Mouse (Mus musculus): Measurements from ENCODE around the gene Mettl27. TPM values are rescaled to one million over a fixed set of nuclear protein-coding genes. Genes with fewer than 3 reads are reported as not detected.

The Mettl27 gene
- polyA plus RNA-seq, 1 experiment from 2014 or later = 14.8 TPM

DNA sequence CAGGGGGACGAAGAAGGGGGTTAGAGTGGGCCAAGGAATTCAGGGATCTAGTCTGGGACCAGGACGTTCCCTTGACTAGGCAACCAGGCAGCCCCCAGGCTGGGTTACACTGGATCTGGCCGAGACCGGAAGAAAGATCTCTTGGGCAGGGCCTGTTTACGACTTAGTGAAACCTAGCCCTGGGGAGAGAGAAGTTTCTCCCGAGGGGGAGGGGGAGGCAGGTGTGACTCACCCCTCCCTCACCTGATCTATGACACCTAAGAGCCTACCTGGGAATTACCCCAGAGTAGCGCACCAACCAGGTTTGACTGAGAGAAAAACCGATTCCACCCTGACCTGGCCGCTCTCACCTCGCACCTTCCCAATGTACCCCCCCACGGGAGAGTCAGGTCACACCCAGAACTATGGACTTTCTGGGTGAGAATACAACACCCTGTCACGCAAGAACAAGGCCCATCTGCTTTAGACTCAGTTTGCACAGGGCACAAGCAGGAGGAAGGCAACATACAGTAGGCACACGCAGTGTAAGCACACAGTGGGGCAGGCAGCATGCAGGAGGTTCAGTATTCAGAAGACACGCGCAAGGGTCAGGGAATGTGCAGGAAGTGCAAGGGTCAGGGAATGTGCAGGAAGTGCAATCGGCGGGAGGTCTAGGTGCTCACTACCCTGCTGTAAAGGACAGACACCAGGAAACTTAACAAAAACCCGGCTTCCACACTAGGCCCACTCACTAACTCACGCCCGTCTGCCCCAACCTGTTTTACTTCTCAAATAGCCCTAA is 35.2 kb downstream of the Mettl27 start:
- no peaks in the 10 kb centered on the region for H3K36me3 ChIP-seq (ENCODE audit: control insufficient read depth, insufficient read depth, low read length)
- 59% methylated on average over 20 of the region's 20 CpGs for WGBS
- H3K27me3 ChIP-seq (ENCODE audit: control insufficient read depth, insufficient read depth, low read length) = no peaks in the 10 kb centered on the region
- 0 out of 2 replicates have a peak overlapping the region, but pooled peaks have one; percentile 12 for H3K9ac ChIP-seq (ENCODE audit: low read length)
- H3K4me2 ChIP-seq (ENCODE audit: low read depth, low read length) = no peak overlapping the region
- peak overlapping the region; percentile 75 for H3K27ac ChIP-seq (ENCODE audit: low read length)
- no peaks in the 10 kb centered on the region for H3K9me3 ChIP-seq (replicated peaks; ENCODE audit: control insufficient read depth, low read length)
- no peak overlapping the region for H3K4me3 ChIP-seq (replicated peaks; ENCODE audit: low read length)
- ATAC-seq (ENCODE audit: insufficient read depth, low FRiP score) = no peak
- H3K4me1 ChIP-seq (ENCODE audit: control insufficient read depth, insufficient read depth, low read length) = 0 out of 2 replicates have a peak, but pooled peaks cover 12% of the 10 kb centered on the region

DNA sequence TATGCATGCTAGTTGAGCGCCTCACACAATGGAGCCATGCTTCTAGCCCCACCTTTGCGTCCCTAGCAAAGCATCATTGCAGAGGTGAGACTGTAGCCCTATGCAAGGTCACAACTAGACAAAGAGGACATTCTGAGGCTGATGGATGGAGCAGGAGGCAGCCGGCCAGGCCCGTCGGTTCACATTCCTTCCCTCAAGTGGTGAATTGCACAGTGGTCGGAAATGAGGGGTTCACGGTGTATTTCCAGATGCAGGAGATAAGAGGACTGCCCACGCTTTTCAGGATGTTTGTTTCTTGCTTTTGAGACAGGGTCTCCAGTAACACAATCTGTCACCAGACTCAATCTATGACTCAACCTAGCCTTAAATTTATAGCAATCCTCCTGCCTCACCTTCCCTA is 38.5 kb downstream of the Mettl27 start:
- Histone ChIP-seq H3K4me3 (replicated peaks; ENCODE audit: low read length) (no peak overlapping the region), H3K9me3 (replicated peaks; ENCODE audit: control insufficient read depth, low read length) (no peaks in the 10 kb centered on the region), H3K9ac (ENCODE audit: low read length) (no peak overlapping the region), H3K36me3 (ENCODE audit: control insufficient read depth, insufficient read depth, low read length) (no peaks in the 10 kb centered on the region), H3K4me2 (ENCODE audit: low read depth, low read length) (no peak overlapping the region), H3K27me3 (ENCODE audit: control insufficient read depth, insufficient read depth, low read length) (no peaks in the 10 kb centered on the region; the same call in 1 of the 2 replicates), H3K27ac (ENCODE audit: low read length) (no peak overlapping the region), H3K4me1 (ENCODE audit: control insufficient read depth, insufficient read depth, low read length) (peaks cover 8% of the 10 kb centered on the region; the same call in 1 of the 2 replicates)
- no peak for ATAC-seq (ENCODE audit: insufficient read depth, low FRiP score)
- WGBS = 51% methylated on average over 8 of the region's 8 CpGs

DNA sequence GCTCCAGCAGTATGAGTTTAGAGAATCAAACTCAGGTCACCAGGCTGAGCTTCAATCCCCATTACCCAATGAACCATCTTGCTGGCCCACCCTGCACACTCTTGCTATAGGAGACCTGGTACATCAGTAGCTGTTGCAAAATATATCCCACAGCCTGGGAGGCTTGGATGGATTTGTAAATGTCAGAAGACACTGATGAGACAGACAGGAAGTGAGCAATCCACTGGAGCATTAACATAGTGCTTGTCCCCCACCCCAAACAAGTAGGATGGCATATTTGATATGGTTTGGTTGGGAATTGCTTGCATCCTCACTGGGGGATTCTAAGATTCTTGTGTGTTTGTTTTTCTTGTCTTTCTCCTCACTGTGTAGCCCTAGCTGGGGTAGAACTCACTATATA is 40.9 kb downstream of the Mettl27 start:
- Histone ChIP-seq H3K4me1 (ENCODE audit: control insufficient read depth, insufficient read depth, low read length) (no peaks in the 10 kb centered on the region; the same call in 1 of the 2 replicates), H3K4me2 (ENCODE audit: low read depth, low read length) (no peak overlapping the region), H3K9ac (ENCODE audit: low read length) (no peak overlapping the region), H3K36me3 (ENCODE audit: control insufficient read depth, insufficient read depth, low read length) (no peaks in the 10 kb centered on the region), H3K9me3 (replicated peaks; ENCODE audit: control insufficient read depth, low read length) (no peaks in the 10 kb centered on the region), H3K27ac (ENCODE audit: low read length) (no peak overlapping the region), H3K4me3 (replicated peaks; ENCODE audit: low read length) (no peak overlapping the region), H3K27me3 (ENCODE audit: control insufficient read depth, insufficient read depth, low read length) (no peaks in the 10 kb centered on the region; the same call in 1 of the 2 replicates)
- no peak for ATAC-seq (ENCODE audit: insufficient read depth, low FRiP score)

DNA sequence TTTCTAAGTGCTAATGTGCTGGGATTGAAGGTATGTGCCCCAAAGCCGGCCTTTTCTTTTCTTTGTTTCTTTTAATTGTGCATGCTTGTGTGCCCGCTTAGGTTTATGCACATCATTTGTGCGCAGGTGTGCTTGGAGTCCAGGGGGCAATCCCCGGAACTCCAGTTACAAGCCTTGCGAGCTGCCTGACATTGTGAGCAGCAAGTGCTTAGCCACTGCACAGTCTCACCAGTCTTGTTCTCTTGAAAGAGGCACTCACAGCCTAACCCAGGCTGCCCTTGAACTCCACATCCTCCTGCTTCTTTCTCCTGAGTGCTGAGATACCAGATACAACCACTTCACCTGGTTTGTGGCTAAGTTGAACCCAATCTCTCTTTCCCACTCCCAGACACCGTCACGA is 41.4 kb downstream of the Mettl27 start:
- Histone ChIP-seq H3K27ac (ENCODE audit: low read length) (no peak overlapping the region), H3K36me3 (ENCODE audit: control insufficient read depth, insufficient read depth, low read length) (no peaks in the 10 kb centered on the region), H3K4me2 (ENCODE audit: low read depth, low read length) (no peak overlapping the region), H3K27me3 (ENCODE audit: control insufficient read depth, insufficient read depth, low read length) (no peaks in the 10 kb centered on the region; the same call in 1 of the 2 replicates), H3K9me3 (replicated peaks; ENCODE audit: control insufficient read depth, low read length) (no peaks in the 10 kb centered on the region), H3K4me1 (ENCODE audit: control insufficient read depth, insufficient read depth, low read length) (no peaks in the 10 kb centered on the region; the same call in 1 of the 2 replicates), H3K9ac (ENCODE audit: low read length) (no peak overlapping the region), H3K4me3 (replicated peaks; ENCODE audit: low read length) (no peak overlapping the region)
- ATAC-seq (ENCODE audit: insufficient read depth, low FRiP score) = no peak
- 83% methylated on average over 7 of the region's 7 CpGs for WGBS

DNA sequence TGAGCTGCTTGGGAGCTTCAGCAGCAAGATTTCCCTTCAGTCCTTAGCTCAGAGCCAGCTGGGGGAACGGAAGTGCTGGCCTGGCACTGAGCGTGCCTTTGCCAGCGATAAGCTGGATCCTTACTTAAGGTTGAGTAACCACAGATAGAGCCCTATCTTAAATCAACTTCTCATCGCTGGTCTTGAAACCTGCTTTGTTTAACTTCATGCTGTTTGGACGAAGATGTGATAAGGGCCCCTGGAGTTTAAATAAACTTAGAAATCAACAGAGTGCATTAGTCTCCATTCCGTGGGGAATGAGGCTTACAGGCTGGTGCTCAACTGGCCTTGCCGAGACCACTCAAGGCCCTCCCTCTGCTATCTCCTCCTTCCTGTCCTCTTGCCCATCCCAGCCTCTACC is 42.1 kb downstream of the Mettl27 start:
- no peak overlapping the region for H3K4me3 ChIP-seq (replicated peaks; ENCODE audit: low read length)
- 15% methylated on average over 7 of the region's 7 CpGs for WGBS
- peak; percentile 63 for ATAC-seq (ENCODE audit: insufficient read depth, low FRiP score)
- H3K4me1 ChIP-seq (ENCODE audit: control insufficient read depth, insufficient read depth, low read length) = no peaks in the 10 kb centered on the region; the same call in 1 of the 2 replicates
- H3K9me3 ChIP-seq (replicated peaks; ENCODE audit: control insufficient read depth, low read length) = no peaks in the 10 kb centered on the region
- no peak overlapping the region for H3K27ac ChIP-seq (ENCODE audit: low read length)
- H3K27me3 ChIP-seq (ENCODE audit: control insufficient read depth, insufficient read depth, low read length) = no peaks in the 10 kb centered on the region; the same call in 1 of the 2 replicates
- H3K4me2 ChIP-seq (ENCODE audit: low read depth, low read length) = no peak overlapping the region
- H3K9ac ChIP-seq (ENCODE audit: low read length) = no peak overlapping the region
- H3K36me3 ChIP-seq (ENCODE audit: control insufficient read depth, insufficient read depth, low read length) = no peaks in the 10 kb centered on the region

DNA sequence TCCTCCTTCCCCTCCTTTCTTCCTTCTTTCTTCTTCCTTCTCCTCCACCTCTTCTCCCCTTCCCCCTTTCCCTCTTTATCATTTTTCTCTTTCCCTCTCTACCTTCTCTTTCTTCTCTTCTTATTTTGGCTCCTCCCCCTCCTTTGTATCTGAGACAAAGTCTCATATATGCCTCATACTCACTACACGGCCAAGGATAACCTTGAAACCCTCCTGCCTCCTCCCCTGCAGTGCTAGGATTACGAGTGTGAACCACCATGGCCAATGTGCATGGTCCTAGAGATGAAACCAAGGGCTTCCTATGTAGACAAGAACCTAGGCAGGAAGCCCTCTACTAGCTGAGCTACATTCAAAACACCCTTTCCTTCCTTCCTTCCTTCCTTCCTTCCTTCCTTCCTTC is 42.8 kb downstream of the Mettl27 start:
- WGBS = 51% methylated on average over 2 of the region's 2 CpGs
- no peak overlapping the region for H3K4me3 ChIP-seq (replicated peaks; ENCODE audit: low read length)
- H3K4me1 ChIP-seq (ENCODE audit: control insufficient read depth, insufficient read depth, low read length) = no peaks in the 10 kb centered on the region; the same call in 1 of the 2 replicates
- no peaks in the 10 kb centered on the region; the same call in 1 of the 2 replicates for H3K27me3 ChIP-seq (ENCODE audit: control insufficient read depth, insufficient read depth, low read length)
- no peak for ATAC-seq (ENCODE audit: insufficient read depth, low FRiP score)
- no peak overlapping the region for H3K9ac ChIP-seq (ENCODE audit: low read length)
- no peak overlapping the region for H3K4me2 ChIP-seq (ENCODE audit: low read depth, low read length)
- H3K36me3 ChIP-seq (ENCODE audit: control insufficient read depth, insufficient read depth, low read length) = no peaks in the 10 kb centered on the region
- H3K9me3 ChIP-seq (replicated peaks; ENCODE audit: control insufficient read depth, low read length) = no peaks in the 10 kb centered on the region
- no peak overlapping the region for H3K27ac ChIP-seq (ENCODE audit: low read length)

DNA sequence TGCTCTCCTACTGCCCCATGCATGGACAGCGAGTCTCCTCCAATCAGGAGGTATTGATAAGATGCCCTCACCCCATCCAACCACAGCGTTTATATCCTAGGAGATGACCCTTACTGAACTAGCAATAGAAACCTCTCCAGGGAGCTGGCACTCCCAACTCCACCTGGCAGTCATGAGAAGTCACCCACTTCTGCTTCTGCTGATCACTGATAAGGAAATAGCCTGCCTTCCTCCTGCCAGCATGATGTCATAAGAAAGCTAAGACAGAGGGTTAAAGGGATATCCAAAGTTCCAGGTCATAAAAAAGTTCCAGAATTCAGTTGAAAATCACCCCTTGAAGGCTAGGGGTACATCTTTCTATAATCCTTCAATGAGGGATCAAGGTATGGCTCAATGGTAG is 44.0 kb downstream of the Mettl27 start:
- ATAC-seq (ENCODE audit: insufficient read depth, low FRiP score) = no peak
- 88% methylated on average over 2 of the region's 2 CpGs for WGBS

DNA sequence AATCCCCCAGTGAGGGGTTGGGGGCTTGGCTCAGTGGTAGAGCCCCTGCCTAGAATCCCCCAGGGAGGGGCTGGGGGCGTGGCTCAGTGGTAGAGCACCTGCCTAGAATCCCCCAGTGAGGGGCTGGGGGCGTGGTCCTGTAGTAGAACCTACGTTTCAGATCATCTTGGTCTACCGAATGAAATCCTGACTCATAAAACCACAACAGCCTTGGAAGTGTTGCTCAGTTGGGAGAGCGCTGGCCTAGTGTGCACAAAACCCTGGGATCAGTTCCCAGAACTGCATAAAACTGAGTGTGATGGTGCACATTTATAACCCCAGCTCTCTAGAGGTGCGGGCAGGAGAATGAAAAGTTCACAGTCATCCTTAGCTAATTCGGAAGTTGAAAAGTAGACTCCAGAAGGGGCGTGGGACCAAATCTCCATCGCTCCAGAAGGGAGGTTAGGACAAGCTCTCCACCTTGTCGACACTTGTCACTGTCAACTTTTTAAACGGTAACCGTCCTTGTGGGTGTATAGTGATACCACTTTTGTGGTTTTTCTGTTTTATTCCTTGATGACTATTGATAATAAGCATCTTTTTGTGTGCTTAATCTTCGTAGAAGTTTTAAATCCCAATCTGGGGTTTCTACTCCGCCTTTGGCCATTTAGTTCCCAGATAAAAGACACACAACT is 44.5 kb downstream of the Mettl27 start:
- Histone ChIP-seq H3K27ac (ENCODE audit: low read length) (no peak overlapping the region), H3K4me3 (replicated peaks; ENCODE audit: low read length) (no peak overlapping the region), H3K9me3 (replicated peaks; ENCODE audit: control insufficient read depth, low read length) (no peaks in the 10 kb centered on the region), H3K4me1 (ENCODE audit: control insufficient read depth, insufficient read depth, low read length) (no peaks in the 10 kb centered on the region; the same call in 1 of the 2 replicates), H3K9ac (ENCODE audit: low read length) (no peak overlapping the region), H3K36me3 (ENCODE audit: control insufficient read depth, insufficient read depth, low read length) (no peaks in the 10 kb centered on the region), H3K4me2 (ENCODE audit: low read depth, low read length) (no peak overlapping the region), H3K27me3 (ENCODE audit: control insufficient read depth, insufficient read depth, low read length) (no peaks in the 10 kb centered on the region; the same call in 1 of the 2 replicates)
- WGBS = 79% methylated on average over 14 of the region's 14 CpGs
- ATAC-seq (ENCODE audit: insufficient read depth, low FRiP score) = no peak

More for the DNA sequence above, 44.0 kb downstream of the Mettl27 start:
- Histone ChIP-seq H3K36me3 (ENCODE audit: control insufficient read depth, insufficient read depth, low read length) (no peaks in the 10 kb centered on the region), H3K27ac (ENCODE audit: low read length) (no peak overlapping the region), H3K4me2 (ENCODE audit: low read depth, low read length) (no peak overlapping the region), H3K27me3 (ENCODE audit: control insufficient read depth, insufficient read depth, low read length) (no peaks in the 10 kb centered on the region; the same call in 1 of the 2 replicates), H3K9ac (ENCODE audit: low read length) (no peak overlapping the region), H3K9me3 (replicated peaks; ENCODE audit: control insufficient read depth, low read length) (no peaks in the 10 kb centered on the region), H3K4me1 (ENCODE audit: control insufficient read depth, insufficient read depth, low read length) (no peaks in the 10 kb centered on the region; the same call in 1 of the 2 replicates), H3K4me3 (replicated peaks; ENCODE audit: low read length) (no peak overlapping the region)

DNA sequence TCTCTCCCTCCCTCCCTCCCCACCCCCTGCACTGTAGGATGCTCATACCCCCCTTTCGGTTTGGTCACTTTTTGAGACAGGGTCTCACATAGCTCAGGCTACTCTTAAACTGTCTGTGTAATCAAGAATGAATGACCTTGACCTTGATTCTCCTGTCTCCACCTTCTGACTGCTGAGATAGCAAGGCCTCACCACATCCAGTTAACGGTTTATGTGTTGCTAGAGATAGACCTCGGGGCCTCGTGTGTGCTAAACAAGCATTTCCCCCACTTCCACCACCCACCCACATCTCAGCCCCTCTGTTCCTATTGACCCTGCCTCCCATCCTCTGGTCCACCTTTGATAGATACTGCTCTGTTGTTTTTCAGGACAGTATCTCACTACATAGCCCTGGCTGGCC is 45.7 kb downstream of the Mettl27 start:
- Histone ChIP-seq H3K27ac (ENCODE audit: low read length) (no peak overlapping the region), H3K9ac (ENCODE audit: low read length) (no peak overlapping the region), H3K36me3 (ENCODE audit: control insufficient read depth, insufficient read depth, low read length) (no peaks in the 10 kb centered on the region), H3K4me1 (ENCODE audit: control insufficient read depth, insufficient read depth, low read length) (no peaks in the 10 kb centered on the region; the same call in 1 of the 2 replicates), H3K27me3 (ENCODE audit: control insufficient read depth, insufficient read depth, low read length) (no peaks in the 10 kb centered on the region; the same call in 1 of the 2 replicates), H3K4me3 (replicated peaks; ENCODE audit: low read length) (no peak overlapping the region), H3K9me3 (replicated peaks; ENCODE audit: control insufficient read depth, low read length) (no peaks in the 10 kb centered on the region), H3K4me2 (ENCODE audit: low read depth, low read length) (no peak overlapping the region)
- WGBS = 78% methylated on average over 4 of the region's 4 CpGs
- ATAC-seq (ENCODE audit: insufficient read depth, low FRiP score) = no peak

Data from stomach, embryonic 16.5 days (tissue).